In genomic region chr16:88583338-88583737, GRCm38 (mm10) we compare ENCODE assay signal across 42 mouse cellular contexts. TPM values are rescaled to one million over a fixed set of nuclear protein-coding genes. Genes with fewer than 3 reads are reported as not detected.
"Had no signal": no experiment of that assay in that cellular context is flagged by ENCODE, and none has a peak within 500 bp of the region (broad histone marks: within the 10 kb centered on the region; RNA-seq: fewer than 3 reads in every experiment).

No protein-coding gene starts in this region.

- H3K9ac ChIP-seq: heart, embryonic 13.5 days; heart, embryonic 15.5 days; hindbrain, embryonic 13.5 days; hindbrain, embryonic 15.5 days; kidney, embryonic 15.5 days; limb, embryonic 13.5 days; limb, embryonic 15.5 days; liver, embryonic 13.5 days; liver, embryonic 15.5 days had no signal

- H3K27me3 ChIP-seq: heart, embryonic 13.5 days; heart, embryonic 15.5 days; hindbrain, embryonic 13.5 days; hindbrain, embryonic 15.5 days; kidney, embryonic 15.5 days; limb, embryonic 13.5 days; limb, embryonic 15.5 days; liver, embryonic 13.5 days; liver, embryonic 15.5 days had no signal

- H3K9me3 ChIP-seq: heart, embryonic 13.5 days; heart, embryonic 15.5 days; hindbrain, embryonic 13.5 days; hindbrain, embryonic 15.5 days; kidney, embryonic 15.5 days; limb, embryonic 13.5 days; limb, embryonic 15.5 days; liver, embryonic 13.5 days had no signal

- H3K4me2 ChIP-seq: heart, embryonic 11.5 days; heart, embryonic 13.5 days; heart, embryonic 15.5 days; hindbrain, embryonic 13.5 days; hindbrain, embryonic 15.5 days; kidney, embryonic 15.5 days; limb, embryonic 13.5 days; limb, embryonic 15.5 days; liver, embryonic 13.5 days; liver, embryonic 15.5 days had no signal

- H3K4me3 ChIP-seq: heart, embryonic 13.5 days; heart, embryonic 15.5 days; hindbrain, embryonic 13.5 days; hindbrain, embryonic 15.5 days; kidney, embryonic 15.5 days; limb, embryonic 13.5 days; limb, embryonic 15.5 days; liver, embryonic 13.5 days; liver, embryonic 15.5 days had no signal

- ATAC-seq: forebrain, embryonic 16.5 days; hindbrain, postnatal 0 days had no signal

- DNase-seq: gastrocnemius, postnatal 14 days; gastrocnemius, postnatal 36 days; heart, adult 18-20 months; heart, postnatal 14 days; heart, postnatal 36 days; kidney, adult 11 months; kidney, adult 2 months; kidney, adult 9 months; kidney, postnatal 14 days; kidney, postnatal 36 days; layer of hippocampus, adult 9-11 months; layer of hippocampus, postnatal 36 days; left cerebral cortex, postnatal 4 days; liver, embryonic 13.5 days had no signal

- H3K27ac ChIP-seq: heart, embryonic 13.5 days; heart, embryonic 15.5 days; hindbrain, embryonic 13.5 days; hindbrain, embryonic 15.5 days; hindbrain, postnatal 0 days; kidney, embryonic 15.5 days; kidney, postnatal 0 days; limb, embryonic 13.5 days; limb, embryonic 15.5 days; liver, embryonic 13.5 days; liver, embryonic 15.5 days had no signal

- H3K4me1 ChIP-seq: heart, embryonic 13.5 days; heart, embryonic 15.5 days; hindbrain, embryonic 13.5 days; hindbrain, embryonic 15.5 days; kidney, embryonic 15.5 days; limb, embryonic 13.5 days; limb, embryonic 15.5 days; liver, embryonic 13.5 days; liver, embryonic 15.5 days had no signal

- H3K36me3 ChIP-seq: heart, embryonic 13.5 days; heart, embryonic 15.5 days; hindbrain, embryonic 13.5 days; hindbrain, embryonic 15.5 days; kidney, embryonic 15.5 days; limb, embryonic 13.5 days; limb, embryonic 15.5 days; liver, embryonic 13.5 days; liver, embryonic 15.5 days had no signal

RNA-seq across cellular contexts. Expression of gene Cldn8, which starts 20.4 kb away (rescaled TPM):
- total RNA-seq: gastrocnemius, adult 18-20 months; gastrocnemius, adult 8-10 months; gastrocnemius, postnatal 14 days; gastrocnemius, postnatal 36 days; granulocyte monocyte progenitor cell, adult 5-6 weeks; heart, adult 18-20 months; heart, postnatal 14 days; heart, postnatal 36 days; hematopoietic stem cell, adult 5-6 weeks; hindbrain, postnatal 0 days; layer of hippocampus, adult 18-20 months; layer of hippocampus, adult 8-10 months; layer of hippocampus, postnatal 14 days; layer of hippocampus, postnatal 36 days; left cerebral cortex, adult 18-20 months; left cerebral cortex, adult 8-10 months; left cerebral cortex, postnatal 10 days; left cerebral cortex, postnatal 25 days had no signal
- polyA plus RNA-seq: forebrain, embryonic 16.5 days; frontal cortex, adult 2 months; heart, embryonic 11.5 days; heart, postnatal 0 days; hindbrain, embryonic 13.5 days; hindbrain, embryonic 15.5 days; hindbrain, postnatal 0 days; liver, embryonic 13.5 days had no signal

RNA-seq across cellular contexts. Expression of gene Krtap24-1, which starts 28.7 kb away (rescaled TPM):
- total RNA-seq: gastrocnemius, adult 18-20 months; gastrocnemius, adult 8-10 months; gastrocnemius, postnatal 14 days; gastrocnemius, postnatal 36 days; granulocyte monocyte progenitor cell, adult 5-6 weeks; heart, adult 18-20 months; heart, postnatal 14 days; heart, postnatal 36 days; hematopoietic stem cell, adult 5-6 weeks; hindbrain, postnatal 0 days; layer of hippocampus, adult 18-20 months; layer of hippocampus, adult 8-10 months; layer of hippocampus, postnatal 14 days; layer of hippocampus, postnatal 36 days; left cerebral cortex, adult 18-20 months; left cerebral cortex, adult 8-10 months; left cerebral cortex, postnatal 10 days; left cerebral cortex, postnatal 25 days; left cerebral cortex, postnatal 4 days had no signal
- polyA plus RNA-seq: forebrain, embryonic 16.5 days; frontal cortex, adult 2 months; heart, embryonic 11.5 days; heart, embryonic 13.5 days; heart, embryonic 15.5 days; heart, postnatal 0 days; hindbrain, embryonic 11.5 days; hindbrain, embryonic 13.5 days; hindbrain, embryonic 15.5 days; hindbrain, postnatal 0 days; kidney, adult 2 months; kidney, embryonic 15.5 days; kidney, postnatal 0 days; large intestine, adult 2 months; limb, embryonic 11.5 days; limb, embryonic 13.5 days; limb, embryonic 15.5 days; liver, embryonic 13.5 days; liver, embryonic 15.5 days had no signal

RNA-seq across cellular contexts. Expression of gene 2310079G19Rik, which starts 44.1 kb away (rescaled TPM):
- total RNA-seq: gastrocnemius, adult 18-20 months; gastrocnemius, postnatal 14 days; granulocyte monocyte progenitor cell, adult 5-6 weeks; heart, adult 18-20 months; heart, postnatal 14 days; heart, postnatal 36 days; hematopoietic stem cell, adult 5-6 weeks; hindbrain, postnatal 0 days; layer of hippocampus, adult 18-20 months; layer of hippocampus, adult 8-10 months; layer of hippocampus, postnatal 14 days; layer of hippocampus, postnatal 36 days; left cerebral cortex, adult 18-20 months; left cerebral cortex, adult 8-10 months; left cerebral cortex, postnatal 10 days; left cerebral cortex, postnatal 25 days; left cerebral cortex, postnatal 4 days had no signal
- polyA plus RNA-seq: forebrain, embryonic 16.5 days; frontal cortex, adult 2 months; heart, embryonic 11.5 days; heart, embryonic 13.5 days; heart, embryonic 15.5 days; heart, postnatal 0 days; hindbrain, embryonic 11.5 days; hindbrain, embryonic 13.5 days; hindbrain, embryonic 15.5 days; hindbrain, postnatal 0 days; kidney, adult 2 months; kidney, embryonic 15.5 days; kidney, postnatal 0 days; large intestine, adult 2 months; limb, embryonic 11.5 days; limb, embryonic 13.5 days; liver, embryonic 13.5 days; liver, embryonic 15.5 days had no signal
